Mouse (Mus musculus): ENCODE results near the gene Nfe2l2. TPM values are rescaled to one million over a fixed set of nuclear protein-coding genes. Genes with fewer than 3 reads are reported as not detected.

Nfe2l2 gene
- polyA plus RNA-seq, 1 experiment: 48.4 TPM

DNA sequence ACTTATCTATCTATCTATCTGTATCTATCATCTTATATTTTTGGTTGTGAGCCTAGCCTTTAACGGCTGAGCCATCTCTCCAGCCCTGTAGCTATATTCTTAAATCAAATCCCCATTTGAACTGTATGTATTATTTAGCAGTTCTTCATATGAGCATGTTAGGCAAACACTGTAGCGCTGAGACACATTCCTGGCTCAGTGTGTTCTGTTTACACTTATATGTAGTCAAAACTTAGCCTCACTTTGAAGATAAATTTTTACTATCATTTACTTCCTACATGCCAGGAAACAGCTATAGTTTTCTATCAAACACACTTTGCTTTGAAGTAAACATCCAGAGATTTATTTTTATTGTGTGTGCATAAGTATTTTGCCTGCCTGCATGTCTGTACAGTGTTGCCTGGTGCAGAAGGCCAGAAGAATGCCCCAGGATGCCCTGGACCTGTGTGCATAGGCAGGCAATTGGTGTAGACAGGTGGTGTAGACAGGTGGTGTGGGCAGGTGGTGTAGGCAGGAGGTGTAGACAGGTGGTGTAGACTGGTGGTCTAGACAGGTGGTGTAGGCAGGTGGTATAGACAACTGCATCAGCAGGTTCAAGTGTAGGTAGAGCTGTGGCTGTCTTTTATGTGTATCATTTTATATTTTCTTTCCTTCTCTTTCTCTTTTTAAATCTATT, 45.7 kb upstream of the Nfe2l2 start:
- Histone ChIP-seq H3K27me3 (ENCODE audit: control insufficient read depth, insufficient read depth, insufficient read length) (no peaks in the 10 kb centered on the region), H3K79me3 (ENCODE audit: low read depth) (no peaks in the 10 kb centered on the region), H3K79me2 (ENCODE audit: control insufficient read depth, insufficient read depth) (no peaks in the 10 kb centered on the region), H3K4me3 (ENCODE audit: insufficient read depth, poor library complexity, severe bottlenecking) (no peak overlapping the region), H3K36me3 (ENCODE audit: control insufficient read depth, insufficient read depth) (no peaks in the 10 kb centered on the region), H3ac (ENCODE audit: control insufficient read depth, insufficient read length, low read depth) (no peak overlapping the region)
- no peak for TF ChIP-seq MAX (IDR thresholded peaks at IDR 0.05)

- H3K79me3 ChIP-seq (ENCODE audit: low read depth): no peaks in the 10 kb centered on the region
- H3K79me2 ChIP-seq (ENCODE audit: control insufficient read depth, insufficient read depth): no peaks in the 10 kb centered on the region
- H3K36me3 ChIP-seq (ENCODE audit: control insufficient read depth, insufficient read depth): no peaks in the 10 kb centered on the region
- no peak overlapping the region for H3K4me3 ChIP-seq (ENCODE audit: insufficient read depth, poor library complexity, severe bottlenecking)
- no peaks in the 10 kb centered on the region for H3K27me3 ChIP-seq (ENCODE audit: control insufficient read depth, insufficient read depth, insufficient read length)
- H3ac ChIP-seq (ENCODE audit: control insufficient read depth, insufficient read length, low read depth): no peak overlapping the region
- TF ChIP-seq MYOG (IDR thresholded peaks at IDR 0.05; ENCODE audit: control insufficient read depth, extremely low read depth, insufficient read length) (no peak), CTCF (IDR thresholded peaks at IDR 0.05; ENCODE audit: control insufficient read depth, insufficient read depth, insufficient read length) (no peak), USF1 (IDR thresholded peaks at IDR 0.05; ENCODE audit: low read depth) (no peak), FOSL1 (IDR thresholded peaks at IDR 0.05; ENCODE audit: insufficient read depth, low read length, poor library complexity, severe bottlenecking) (no peak), MYOD1 (IDR thresholded peaks at IDR 0.05; ENCODE audit: control insufficient read depth, insufficient read length, low read depth) (no peak), MAX (IDR thresholded peaks at IDR 0.05) (no peak), CEBPB (IDR thresholded peaks at IDR 0.05; ENCODE audit: low read depth) (no peak)
These were observed 44.4 kb upstream of the Nfe2l2 start for GRCm38 (mm10) chr2:75748841-75749240.

DNA sequence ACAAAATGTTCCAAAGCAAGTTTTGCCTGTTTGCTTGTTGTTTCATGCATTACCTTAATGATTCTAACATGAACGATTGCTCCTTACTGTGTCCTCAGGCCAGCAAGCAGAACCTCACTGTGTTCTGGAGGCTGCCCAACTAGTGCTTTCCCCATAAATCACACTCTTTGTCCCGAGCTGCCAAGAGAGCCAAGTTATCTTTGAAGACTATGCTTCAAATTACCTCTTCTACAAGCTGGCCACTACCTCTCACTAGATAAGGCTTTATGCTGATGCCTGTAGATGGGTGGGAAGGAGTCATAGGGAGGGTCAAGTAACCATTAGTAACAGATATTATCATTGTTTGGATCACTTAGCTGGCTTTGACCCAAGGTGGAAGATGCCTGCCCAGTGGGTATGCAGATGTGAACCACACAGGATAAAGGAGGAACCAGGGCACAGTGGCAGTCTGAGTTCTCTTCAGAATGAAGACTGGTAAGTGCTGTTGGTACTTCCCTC, 32.6 kb upstream of the Nfe2l2 start:
- Histone ChIP-seq H3K79me3 (ENCODE audit: low read depth) (no peaks in the 10 kb centered on the region), H3K4me3 (ENCODE audit: insufficient read depth, poor library complexity, severe bottlenecking) (no peak overlapping the region), H3K36me3 (ENCODE audit: control insufficient read depth, insufficient read depth) (no peaks in the 10 kb centered on the region), H3K79me2 (ENCODE audit: control insufficient read depth, insufficient read depth) (no peaks in the 10 kb centered on the region), H3K27me3 (ENCODE audit: control insufficient read depth, insufficient read depth, insufficient read length) (no peaks in the 10 kb centered on the region), H3ac (ENCODE audit: control insufficient read depth, insufficient read length, low read depth) (no peak overlapping the region)
- TF ChIP-seq CEBPB (IDR thresholded peaks at IDR 0.05; ENCODE audit: low read depth): no peak
- TF ChIP-seq USF1 (IDR thresholded peaks at IDR 0.05; ENCODE audit: low read depth): no peak
- TF ChIP-seq CTCF (IDR thresholded peaks at IDR 0.05; ENCODE audit: control insufficient read depth, insufficient read depth, insufficient read length): no peak
- no peak for TF ChIP-seq FOSL1 (IDR thresholded peaks at IDR 0.05; ENCODE audit: insufficient read depth, low read length, poor library complexity, severe bottlenecking)
- TF ChIP-seq MYOG (IDR thresholded peaks at IDR 0.05; ENCODE audit: control insufficient read depth, extremely low read depth, insufficient read length): no peak
- TF ChIP-seq MAX (IDR thresholded peaks at IDR 0.05): no peak
- TF ChIP-seq MYOD1 (IDR thresholded peaks at IDR 0.05; ENCODE audit: control insufficient read depth, insufficient read length, low read depth): no peak

DNA sequence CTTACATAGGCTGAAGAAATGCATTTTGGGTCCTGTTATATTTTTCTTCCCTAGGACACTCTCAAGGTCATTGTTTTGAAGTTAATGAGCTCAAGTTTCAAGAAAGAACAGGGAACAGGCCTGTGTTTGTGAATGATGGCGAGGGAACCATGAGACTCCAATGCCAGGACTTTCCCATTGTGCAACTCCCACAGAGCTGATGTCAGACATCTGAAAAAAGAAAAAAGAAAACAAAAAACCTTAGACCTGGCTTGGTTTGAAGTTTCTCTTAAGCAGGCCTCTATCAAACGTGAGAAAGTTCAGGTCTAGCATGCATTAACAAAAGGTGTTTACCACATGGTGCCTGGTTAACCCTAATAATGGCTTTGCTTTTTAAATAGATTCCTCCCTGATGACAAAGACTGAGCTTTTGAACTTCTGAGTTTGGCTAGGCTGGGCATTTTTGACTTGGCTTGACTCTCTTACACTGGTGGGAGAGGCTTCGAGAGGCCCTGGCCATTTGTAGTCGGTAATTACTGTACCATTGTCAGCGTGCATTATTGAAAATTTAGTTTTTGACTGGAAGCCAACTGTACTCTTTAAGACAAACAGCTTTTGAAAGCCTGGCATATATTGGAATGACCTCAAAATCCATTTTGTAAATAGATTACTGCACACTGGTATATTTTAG, 29.9 kb upstream of the Nfe2l2 start:
- Histone ChIP-seq H3K27me3 (ENCODE audit: control insufficient read depth, insufficient read depth, insufficient read length) (no peaks in the 10 kb centered on the region), H3K79me3 (ENCODE audit: low read depth) (no peaks in the 10 kb centered on the region), H3ac (ENCODE audit: control insufficient read depth, insufficient read length, low read depth) (no peak overlapping the region), H3K4me3 (ENCODE audit: insufficient read depth, poor library complexity, severe bottlenecking) (no peak overlapping the region), H3K79me2 (ENCODE audit: control insufficient read depth, insufficient read depth) (no peaks in the 10 kb centered on the region), H3K36me3 (ENCODE audit: control insufficient read depth, insufficient read depth) (no peaks in the 10 kb centered on the region)
- TF ChIP-seq MYOD1 (IDR thresholded peaks at IDR 0.05; ENCODE audit: control insufficient read depth, insufficient read length, low read depth): no peak
- TF ChIP-seq CEBPB (IDR thresholded peaks at IDR 0.05; ENCODE audit: low read depth): no peak
- no peak for TF ChIP-seq MAX (IDR thresholded peaks at IDR 0.05)
- no peak for TF ChIP-seq CTCF (IDR thresholded peaks at IDR 0.05; ENCODE audit: control insufficient read depth, insufficient read depth, insufficient read length)
- TF ChIP-seq FOSL1 (IDR thresholded peaks at IDR 0.05; ENCODE audit: insufficient read depth, low read length, poor library complexity, severe bottlenecking): no peak
- no peak for TF ChIP-seq MYOG (IDR thresholded peaks at IDR 0.05; ENCODE audit: control insufficient read depth, extremely low read depth, insufficient read length)
- no peak for TF ChIP-seq USF1 (IDR thresholded peaks at IDR 0.05; ENCODE audit: low read depth)

DNA sequence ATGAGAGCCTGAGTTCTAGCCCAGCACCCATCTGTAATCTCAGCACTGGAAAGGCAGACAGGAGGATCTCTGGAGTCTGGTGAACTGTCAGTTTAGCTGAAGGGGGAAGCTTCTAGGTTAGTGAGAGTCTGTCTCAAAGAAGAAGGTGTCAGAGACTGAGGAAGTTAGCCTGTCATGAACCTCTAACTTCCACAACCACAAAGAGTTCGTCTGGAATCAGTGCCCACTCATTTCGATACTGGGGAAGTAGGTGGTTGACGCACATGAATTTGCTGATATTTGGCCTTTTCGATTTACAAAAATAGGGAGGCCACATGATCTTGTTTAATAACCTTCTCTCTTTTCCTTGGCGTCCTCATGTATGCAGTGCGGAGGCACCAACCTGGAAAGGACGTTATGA, 28.7 kb upstream of the Nfe2l2 start:
- no peaks in the 10 kb centered on the region for H3K79me2 ChIP-seq (ENCODE audit: control insufficient read depth, insufficient read depth)
- H3K4me3 ChIP-seq (ENCODE audit: insufficient read depth, poor library complexity, severe bottlenecking): no peak overlapping the region
- TF ChIP-seq CTCF (IDR thresholded peaks at IDR 0.05; ENCODE audit: control insufficient read depth, insufficient read depth, insufficient read length): no peak
- TF ChIP-seq FOSL1 (IDR thresholded peaks at IDR 0.05; ENCODE audit: insufficient read depth, low read length, poor library complexity, severe bottlenecking): no peak
- TF ChIP-seq MYOD1 (IDR thresholded peaks at IDR 0.05; ENCODE audit: control insufficient read depth, insufficient read length, low read depth): no peak
- no peak for TF ChIP-seq CEBPB (IDR thresholded peaks at IDR 0.05; ENCODE audit: low read depth)
- no peak for TF ChIP-seq USF1 (IDR thresholded peaks at IDR 0.05; ENCODE audit: low read depth)
- no peak for TF ChIP-seq MAX (IDR thresholded peaks at IDR 0.05)
- no peak for TF ChIP-seq MYOG (IDR thresholded peaks at IDR 0.05; ENCODE audit: control insufficient read depth, extremely low read depth, insufficient read length)
- no peaks in the 10 kb centered on the region for H3K79me3 ChIP-seq (ENCODE audit: low read depth)
- H3ac ChIP-seq (ENCODE audit: control insufficient read depth, insufficient read length, low read depth): no peak overlapping the region
- H3K36me3 ChIP-seq (ENCODE audit: control insufficient read depth, insufficient read depth): no peaks in the 10 kb centered on the region
- H3K27me3 ChIP-seq (ENCODE audit: control insufficient read depth, insufficient read depth, insufficient read length): no peaks in the 10 kb centered on the region
